Mouse (Mus musculus) stomach, embryonic 15.5 days (tissue): ENCODE measurements around the gene Rilpl1. TPM values are rescaled to one million over a fixed set of nuclear protein-coding genes. Genes with fewer than 3 reads are reported as not detected.
A peak's percentile ranks its signal among the peaks of the same experiment; 100 is the strongest.
"Not testable (repeated sequence)": the region's sequence is repeated elsewhere in the genome, so short reads cannot be mapped to it uniquely, and the experiment has no call there.

Experiments
- ATAC-seq: fragments of 200-750 bp; cut with Nextera tagmentation; 2 replicates; pipeline ENCODE4 v1.8.0; 2017; ENCODE audit warnings: low read depth, moderate number of reproducible peaks, moderate TSS enrichment; ENCODE audit not compliant: insufficient read depth, low FRiP score
- H3K27ac ChIP-seq: fragments of 300-500 bp; sonication (generic); 2 replicates; pipeline ENCODE4 v1.5.1; 2015; ENCODE audit warnings: mild to moderate bottlenecking, inconsistent platforms
- H3K27me3 ChIP-seq: fragments of 300-500 bp; sonication (generic); replicated peaks from 2 replicates; pipeline ENCODE4 v1.6.1; 2015; ENCODE audit warnings: inconsistent platforms
- H3K36me3 ChIP-seq: fragments of 300-500 bp; sonication (generic); 2 replicates; pipeline ENCODE4 v1.6.1; 2015; ENCODE audit warnings: inconsistent platforms
- H3K4me1 ChIP-seq: fragments of 300-500 bp; sonication (generic); 2 replicates; pipeline ENCODE4 v1.6.1; 2015; ENCODE audit warnings: inconsistent platforms
- H3K4me2 ChIP-seq: fragments of 300-500 bp; sonication (generic); 2 replicates; pipeline ENCODE4 v1.6.1; 2015; ENCODE audit warnings: mild to moderate bottlenecking, inconsistent platforms
- H3K4me3 ChIP-seq: fragments of 300-500 bp; sonication (generic); replicated peaks from 2 replicates; pipeline ENCODE4 v1.5.1; 2015; ENCODE audit warnings: inconsistent platforms
- H3K9ac ChIP-seq: fragments of 300-500 bp; sonication (generic); 2 replicates; pipeline ENCODE4 v1.6.1; 2015; ENCODE audit warnings: inconsistent platforms
- H3K9me3 ChIP-seq: fragments of 300-500 bp; sonication (generic); 2 replicates; pipeline ENCODE4 v1.6.1; 2016; ENCODE audit warnings: inconsistent platforms
- WGBS: fragments of 180-500 bp; shearing (Covaris S2); methylation state at CpG from one replicate; pipeline ENCODE4 v1.1.7; 2015; 5-methylcytosine and 5-hydroxymethylcytosine counted together
- polyA plus RNA-seq: library from polyadenylated mRNA; unstranded; fragments of >200 nt; fragmentation: Nextera tagmentation; extraction: Ambion mirVana; gene quantifications from 2 replicates; pipeline ENCODE4 v1.2.1, GENCODE M21; 2015

The Rilpl1 gene
- polyA plus RNA-seq, 1 experiment from 2014 or later, result 15.1 TPM

DNA sequence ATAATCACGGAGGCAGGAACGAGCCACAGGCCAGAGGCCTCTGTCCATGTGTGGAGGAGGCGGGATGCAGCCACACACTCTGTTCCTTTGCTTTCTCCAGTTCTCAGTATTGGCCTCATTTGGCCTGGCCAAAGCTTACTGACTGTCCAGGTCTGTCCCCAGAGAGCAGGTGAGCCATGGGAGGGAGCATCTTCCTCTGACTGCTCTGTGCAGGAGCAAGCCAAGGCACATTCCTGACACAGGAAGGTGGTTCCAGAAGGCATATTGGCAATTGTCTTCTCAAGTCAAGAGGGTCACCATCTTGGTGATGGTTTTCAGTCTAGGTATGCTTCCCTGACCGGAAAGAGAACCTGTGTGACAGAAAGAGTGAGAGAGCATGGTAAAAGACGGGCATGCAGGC lies 67.7 kb downstream of the Rilpl1 start:
- Histone ChIP-seq H3K9me3 (no peaks in the 10 kb centered on the region), H3K27ac (no peak overlapping the region), H3K36me3 (peaks cover 51% of the 10 kb centered on the region), H3K4me3 (no peak overlapping the region), H3K4me2 (no peak overlapping the region), H3K9ac (no peak overlapping the region), H3K4me1 (no peaks in the 10 kb centered on the region), H3K27me3 (no peaks in the 10 kb centered on the region)
- 87% methylated on average over 5 of the region's 5 CpGs for WGBS
- ATAC-seq, result no peak

DNA sequence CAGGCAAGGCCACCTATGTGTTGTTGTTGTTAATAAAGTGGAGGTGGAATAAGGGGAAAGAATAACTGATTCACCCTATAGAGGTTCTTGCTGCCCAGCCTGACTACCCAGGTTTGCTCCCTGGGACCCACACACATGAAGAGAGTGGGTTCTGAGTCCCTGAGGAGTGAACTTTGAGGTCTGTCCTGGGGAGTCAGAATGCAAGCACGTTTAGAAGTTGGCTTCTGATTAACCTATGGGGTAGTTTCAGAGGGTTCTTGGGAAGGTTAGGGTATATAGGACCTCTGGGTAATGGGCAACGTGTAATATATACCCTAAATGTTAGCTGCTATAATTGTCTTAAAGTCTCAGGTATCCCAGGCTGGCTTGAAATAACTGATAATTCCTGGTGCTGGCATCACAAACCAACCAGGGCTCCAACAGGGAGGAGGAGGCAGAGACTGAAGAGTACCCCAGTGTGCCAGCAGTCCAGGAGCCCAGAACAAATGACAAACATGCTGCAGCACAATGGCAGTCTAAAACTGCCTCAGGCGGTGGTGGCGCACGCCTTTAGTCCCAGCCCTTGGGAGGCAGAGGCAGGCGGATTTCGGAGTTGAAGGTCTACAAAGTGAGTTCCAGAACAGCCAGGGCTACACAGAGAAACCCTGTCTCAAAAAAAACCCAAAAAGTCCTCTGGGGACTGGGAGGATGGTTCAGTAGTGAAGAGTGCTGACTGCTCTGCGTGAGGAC lies 68.7 kb downstream of the Rilpl1 start:
- 88% methylated on average over 8 of the region's 8 CpGs for WGBS
- Histone ChIP-seq H3K36me3 (peaks cover 57% of the 10 kb centered on the region), H3K9me3 (no peaks in the 10 kb centered on the region), H3K27ac (no peak overlapping the region), H3K4me1 (no peaks in the 10 kb centered on the region), H3K9ac (no peak overlapping the region), H3K4me2 (no peak overlapping the region), H3K4me3 (no peak overlapping the region), H3K27me3 (no peaks in the 10 kb centered on the region)
- no peak for ATAC-seq

DNA sequence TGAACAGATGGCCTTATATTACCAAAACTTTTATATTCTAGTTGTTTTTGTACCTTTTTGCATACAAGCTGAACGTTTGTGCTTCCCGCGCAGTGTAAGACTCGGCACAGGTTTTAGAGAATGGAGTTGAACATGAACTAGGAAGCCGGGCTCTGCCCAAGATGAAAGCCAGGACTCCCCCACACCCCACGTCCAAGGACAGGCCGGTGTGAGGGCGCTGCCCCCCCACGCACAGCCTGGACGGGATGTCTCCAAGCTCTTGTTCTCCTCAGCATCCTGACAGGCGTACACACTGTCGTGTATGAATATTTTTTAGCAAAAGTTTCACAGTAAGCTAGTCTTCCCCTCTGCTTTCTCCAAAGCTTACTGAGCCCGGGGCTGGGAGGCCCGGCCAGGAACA lies 70.3 kb downstream of the Rilpl1 start:
- peaks cover 61% of the 10 kb centered on the region for H3K36me3 ChIP-seq
- 86% methylated on average over 14 of the region's 14 CpGs for WGBS
- H3K4me3 ChIP-seq, H3K9me3 ChIP-seq, H3K4me1 ChIP-seq, H3K4me2 ChIP-seq, H3K9ac ChIP-seq, H3K27me3 ChIP-seq, H3K27ac ChIP-seq, ATAC-seq: not testable (repeated sequence)

DNA sequence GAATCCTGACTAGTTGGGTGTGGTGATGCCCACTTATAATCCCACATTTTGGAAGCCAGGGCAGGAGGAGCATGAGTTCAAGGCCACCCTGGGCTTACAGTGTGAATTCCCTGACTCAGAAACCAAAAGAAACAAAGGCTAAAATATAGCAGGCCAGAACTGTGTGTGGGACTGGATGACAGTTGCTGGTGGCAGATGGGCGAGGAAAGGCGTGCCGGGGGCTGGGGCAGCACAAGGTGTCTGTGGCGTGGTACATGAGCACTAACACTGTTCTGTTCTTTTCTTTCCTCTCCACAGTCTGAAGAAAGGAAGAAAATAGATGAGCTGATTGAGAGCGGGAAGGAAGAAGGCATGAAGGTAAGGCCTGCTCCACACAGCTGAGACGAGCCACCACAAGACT lies 74.4 kb downstream of the Rilpl1 start:
- ATAC-seq, result no peak
- Histone ChIP-seq H3K36me3 (peaks cover 72% of the 10 kb centered on the region), H3K4me2 (no peak overlapping the region), H3K9ac (no peak overlapping the region), H3K27ac (no peak overlapping the region), H3K4me1 (0 out of 2 replicates have a peak, but pooled peaks cover 16% of the 10 kb centered on the region), H3K27me3 (no peaks in the 10 kb centered on the region), H3K9me3 (no peaks in the 10 kb centered on the region), H3K4me3 (no peak overlapping the region)
- 94% methylated on average over 6 of the region's 6 CpGs for WGBS

GRCm38 (mm10) chr5:124454082-124454419 lies 77.1 kb downstream of the Rilpl1 start:
- no peaks in the 10 kb centered on the region for H3K9me3 ChIP-seq
- ATAC-seq, result no peak
- H3K27me3 ChIP-seq, result no peaks in the 10 kb centered on the region
- 75% methylated on average over 1 of the region's 1 CpGs for WGBS
- H3K27ac ChIP-seq, result no peak overlapping the region
- no peak overlapping the region for H3K9ac ChIP-seq
- peaks cover 27% of the 10 kb centered on the region for H3K4me1 ChIP-seq
- no peak overlapping the region for H3K4me2 ChIP-seq
- H3K36me3 ChIP-seq, result peaks cover 60% of the 10 kb centered on the region
- H3K4me3 ChIP-seq, result no peak overlapping the region

DNA sequence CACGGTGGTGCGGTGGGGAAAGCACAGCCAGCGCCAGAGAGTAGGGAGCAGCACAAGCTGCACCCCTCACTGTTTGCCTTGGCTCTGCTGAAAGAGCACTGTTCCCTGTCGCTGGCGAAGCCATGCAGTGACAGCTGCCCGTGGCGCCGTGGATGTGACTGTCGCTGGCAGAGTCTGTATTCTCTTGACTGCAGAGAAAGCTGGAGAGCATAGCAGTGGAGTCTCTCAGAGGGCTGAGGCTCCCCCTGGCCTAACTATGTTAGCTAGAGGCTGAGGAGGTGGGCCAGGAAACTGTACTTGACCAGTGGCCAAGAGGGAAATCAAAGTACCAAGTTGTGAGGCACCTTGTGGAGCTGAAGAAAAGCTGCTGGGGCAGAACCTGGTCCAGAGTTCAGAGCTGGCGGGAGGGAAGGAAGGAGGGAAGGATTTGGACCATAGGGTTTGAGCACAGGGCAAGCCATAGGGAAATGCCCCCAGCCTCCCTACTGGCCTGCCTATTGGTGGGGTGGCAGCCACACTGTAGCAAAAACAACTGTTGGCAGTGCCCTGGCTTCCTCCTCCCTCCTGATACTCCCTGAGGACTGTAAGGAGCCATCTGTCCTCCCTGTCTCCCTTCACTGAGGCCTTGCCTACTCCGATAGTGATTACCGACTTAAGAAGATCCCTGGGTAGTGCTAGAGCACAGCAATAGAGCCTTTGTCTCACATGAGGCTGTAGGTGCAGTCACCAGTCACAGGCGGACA lies 77.7 kb downstream of the Rilpl1 start:
- no peaks in the 10 kb centered on the region for H3K9me3 ChIP-seq
- no peak overlapping the region for H3K4me2 ChIP-seq
- H3K4me3 ChIP-seq, result no peak overlapping the region
- H3K9ac ChIP-seq, result no peak overlapping the region
- peak overlapping the region; percentile 67 for H3K27ac ChIP-seq
- peaks cover 32% of the 10 kb centered on the region for H3K4me1 ChIP-seq
- H3K36me3 ChIP-seq, result peaks cover 58% of the 10 kb centered on the region
- no peaks in the 10 kb centered on the region for H3K27me3 ChIP-seq
- WGBS, result 83% methylated on average over 13 of the region's 13 CpGs
- ATAC-seq, result no peak; the same call in 1 of the 2 replicates

DNA sequence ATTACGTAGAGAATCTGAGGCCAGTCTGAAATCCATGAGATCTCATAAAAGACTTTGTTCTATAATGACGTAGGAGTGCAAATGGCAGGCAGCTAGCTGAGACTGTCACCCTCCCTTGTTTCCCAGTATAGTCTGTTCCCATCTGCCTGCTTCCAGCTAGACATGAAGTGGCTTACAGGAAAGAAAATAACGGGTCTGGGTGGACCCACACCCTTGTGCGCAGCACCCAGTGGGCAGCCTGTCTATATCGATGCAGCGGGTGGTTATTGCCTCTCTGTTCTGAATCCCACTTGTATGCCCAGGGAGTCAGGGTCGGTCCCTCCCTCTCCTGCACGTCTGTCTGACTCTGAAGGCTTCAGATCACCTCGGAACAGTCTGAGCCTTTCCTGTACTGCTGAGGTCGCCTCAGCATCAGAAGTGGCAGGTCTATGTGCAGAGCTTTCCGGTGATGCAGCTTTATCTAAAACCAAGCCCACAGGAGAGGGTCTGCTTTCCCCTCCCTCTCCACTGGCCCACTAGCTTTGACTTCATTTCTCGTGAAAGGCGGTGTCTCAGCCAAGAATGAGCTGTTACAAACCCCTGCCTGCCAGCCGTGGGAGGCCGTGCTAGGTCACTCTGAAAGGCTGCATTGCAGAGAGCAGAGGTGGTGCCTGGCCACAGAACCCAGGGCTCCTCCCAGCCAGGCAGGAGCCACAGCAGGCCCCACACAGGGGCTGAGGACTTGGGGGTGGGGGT lies 78.5 kb downstream of the Rilpl1 start:
- Histone ChIP-seq H3K9ac (no peak overlapping the region), H3K4me1 (peaks cover 38% of the 10 kb centered on the region), H3K27ac (peak overlapping the region; percentile 67), H3K27me3 (no peaks in the 10 kb centered on the region), H3K4me3 (no peak overlapping the region), H3K4me2 (no peak overlapping the region), H3K9me3 (no peaks in the 10 kb centered on the region), H3K36me3 (peaks cover 58% of the 10 kb centered on the region)
- ATAC-seq, result no peak
- WGBS, result 75% methylated on average over 15 of the region's 15 CpGs

DNA sequence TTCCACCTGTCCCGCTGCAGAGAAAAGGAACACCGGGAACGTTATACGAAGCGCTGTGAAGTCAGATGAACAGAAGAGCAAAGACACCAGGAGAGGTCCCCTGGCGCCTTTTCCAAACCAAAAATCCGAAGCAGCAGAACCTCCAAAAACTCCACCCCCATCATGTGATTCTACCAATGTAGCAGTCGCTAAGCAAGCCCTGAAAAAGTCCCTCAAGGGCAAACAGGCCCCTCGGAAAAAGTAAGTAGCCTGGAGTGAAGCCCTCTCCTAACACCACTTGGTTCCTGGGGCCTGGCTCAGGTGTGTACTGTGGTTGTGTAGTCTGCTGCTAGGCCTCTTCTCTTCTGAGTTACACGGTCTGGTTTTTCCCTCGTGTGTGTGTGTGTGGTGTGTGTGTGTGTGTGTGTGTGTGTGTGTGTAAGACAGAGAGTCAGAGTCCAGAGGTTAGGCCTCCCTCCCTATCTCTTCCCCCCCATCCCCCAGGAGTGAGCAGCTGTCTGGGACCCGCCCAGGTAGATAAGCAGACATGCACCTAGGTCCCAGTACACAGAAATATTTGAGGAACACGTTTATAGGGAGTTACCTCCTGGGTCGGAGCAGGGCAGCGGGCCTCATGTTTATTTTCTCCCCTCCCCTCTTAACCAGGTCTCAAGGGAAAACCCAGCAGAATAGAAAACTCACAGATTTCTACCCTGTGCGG lies 80.4 kb downstream of the Rilpl1 start:
- Histone ChIP-seq H3K36me3 (peaks cover 50% of the 10 kb centered on the region), H3K4me3 (no peak overlapping the region), H3K9me3 (no peaks in the 10 kb centered on the region), H3K9ac (no peak overlapping the region), H3K4me1 (peaks cover 52% of the 10 kb centered on the region), H3K4me2 (0 out of 2 replicates have a peak overlapping the region, but pooled peaks have one; percentile 21), H3K27me3 (no peaks in the 10 kb centered on the region), H3K27ac (peak overlapping the region; percentile 81)
- 69% methylated on average over 16 of the region's 16 CpGs for WGBS
- ATAC-seq, result peak; percentile 72

DNA sequence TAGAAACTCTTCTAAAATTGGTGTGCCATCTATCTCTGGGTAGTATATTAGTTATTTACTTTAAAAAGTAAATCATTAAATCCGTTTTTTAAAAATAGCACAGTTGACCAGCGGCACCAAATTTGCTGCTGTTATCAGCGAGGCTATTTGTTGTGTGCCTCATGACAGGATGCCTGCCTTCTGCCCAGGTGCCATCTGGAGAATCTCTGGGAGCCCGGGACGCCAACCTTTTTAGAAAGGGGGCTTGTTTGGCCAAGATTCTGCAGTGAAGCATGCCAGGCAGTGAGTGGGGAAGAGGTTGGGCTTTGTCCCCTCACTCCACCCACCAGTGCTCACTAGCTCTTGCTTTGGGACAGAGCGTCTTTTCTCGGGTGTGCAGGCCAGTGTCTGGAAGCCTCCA lies 81.1 kb downstream of the Rilpl1 start:
- no peak overlapping the region for H3K4me3 ChIP-seq
- peaks cover 52% of the 10 kb centered on the region for H3K4me1 ChIP-seq
- no peaks in the 10 kb centered on the region for H3K27me3 ChIP-seq
- peaks cover 49% of the 10 kb centered on the region for H3K36me3 ChIP-seq
- no peak for ATAC-seq
- WGBS, result 63% methylated on average over 7 of the region's 7 CpGs
- no peaks in the 10 kb centered on the region for H3K9me3 ChIP-seq
- no peak overlapping the region for H3K9ac ChIP-seq
- H3K4me2 ChIP-seq, result 0 out of 2 replicates have a peak overlapping the region, but pooled peaks have one; percentile 21
- H3K27ac ChIP-seq, result peak overlapping the region; percentile 81

GRCm38 (mm10) chr5:124449494-124449893 lies 81.7 kb downstream of the Rilpl1 start:
- Histone ChIP-seq H3K9ac (no peak overlapping the region), H3K4me3 (no peak overlapping the region), H3K27ac (peak overlapping the region; percentile 81), H3K27me3 (no peaks in the 10 kb centered on the region), H3K9me3 (no peaks in the 10 kb centered on the region), H3K36me3 (peaks cover 46% of the 10 kb centered on the region), H3K4me1 (peaks cover 55% of the 10 kb centered on the region), H3K4me2 (peak overlapping the region; percentile 28)
- ATAC-seq, result no peak
- WGBS, result 60% methylated on average over 6 of the region's 6 CpGs

- peak; percentile 81 for ATAC-seq
- peaks cover 20% of the 10 kb centered on the region for H3K36me3 ChIP-seq
- WGBS, result 3% methylated on average over 15 of the region's 15 CpGs
- peak overlapping the region; percentile 80; the same call in 1 of the 2 replicates for H3K9ac ChIP-seq
- peak overlapping the region; percentile 83 for H3K4me3 ChIP-seq
- no peaks in the 10 kb centered on the region for H3K9me3 ChIP-seq
- H3K4me2 ChIP-seq, result peak overlapping the region; percentile 64
- H3K27me3 ChIP-seq, result no peaks in the 10 kb centered on the region
- H3K27ac ChIP-seq, result peak overlapping the region; percentile 93
- H3K4me1 ChIP-seq, result peaks cover 39% of the 10 kb centered on the region
Observed at GRCm38 (mm10) chr5:124446301-124446881, 84.8 kb downstream of the Rilpl1 start.
